Mouse (Mus musculus) cerebellum, postnatal 14 days (tissue): Measurements from ENCODE around the gene Erbb2.

Source experiments
- DNase-seq, 2 experiments: peaks; one replicate each; pipeline ENCODE4 v3.0.0; 2021; ENCODE audit warnings: mixed read lengths in 2 of 2

The Erbb2 gene

DNA sequence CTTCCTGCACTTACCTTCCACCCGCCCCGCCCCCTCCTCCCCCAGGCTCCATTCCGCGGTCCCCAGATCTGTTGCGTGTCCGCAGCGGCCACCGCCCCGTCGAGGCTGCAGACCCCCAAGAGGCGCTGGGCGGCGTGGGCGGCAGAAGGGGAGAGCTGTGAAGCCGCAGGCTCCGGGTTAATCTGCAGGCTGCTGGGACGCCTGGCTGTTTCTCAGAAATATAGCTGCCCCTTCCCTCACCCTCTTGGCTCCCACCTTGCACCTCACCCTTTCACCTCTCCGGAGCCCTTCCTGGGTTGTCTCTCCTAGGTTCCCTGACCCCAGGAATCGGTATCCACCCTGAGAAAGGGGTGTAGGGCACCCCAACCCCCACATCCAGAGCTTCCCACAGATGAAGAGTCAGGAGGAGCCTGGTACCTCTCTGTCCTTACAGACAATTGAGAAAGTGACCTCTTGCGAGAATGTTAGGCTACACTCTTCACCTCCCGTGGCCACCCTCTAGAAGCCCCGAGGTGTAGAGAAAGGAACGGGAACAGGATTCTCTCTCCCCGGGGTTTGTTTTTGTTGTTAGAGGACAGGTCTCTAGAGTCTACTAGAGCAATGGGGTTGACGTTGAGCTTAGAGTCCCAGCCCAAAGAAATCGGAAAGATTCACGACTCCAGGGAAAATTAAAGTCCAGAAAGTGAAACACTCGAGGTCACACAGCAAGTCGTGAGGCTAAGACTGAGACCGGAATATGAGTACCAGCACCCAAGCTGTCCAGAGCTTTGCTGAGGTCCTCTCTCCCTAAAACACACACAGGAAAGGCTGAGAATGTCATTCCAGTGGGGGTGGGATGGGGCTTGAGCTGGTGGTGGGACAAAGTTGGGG is 46.1 kb downstream of the Erbb2 start:
- peak in 1 of 2 experiments; percentile 6 for DNase-seq

DNA sequence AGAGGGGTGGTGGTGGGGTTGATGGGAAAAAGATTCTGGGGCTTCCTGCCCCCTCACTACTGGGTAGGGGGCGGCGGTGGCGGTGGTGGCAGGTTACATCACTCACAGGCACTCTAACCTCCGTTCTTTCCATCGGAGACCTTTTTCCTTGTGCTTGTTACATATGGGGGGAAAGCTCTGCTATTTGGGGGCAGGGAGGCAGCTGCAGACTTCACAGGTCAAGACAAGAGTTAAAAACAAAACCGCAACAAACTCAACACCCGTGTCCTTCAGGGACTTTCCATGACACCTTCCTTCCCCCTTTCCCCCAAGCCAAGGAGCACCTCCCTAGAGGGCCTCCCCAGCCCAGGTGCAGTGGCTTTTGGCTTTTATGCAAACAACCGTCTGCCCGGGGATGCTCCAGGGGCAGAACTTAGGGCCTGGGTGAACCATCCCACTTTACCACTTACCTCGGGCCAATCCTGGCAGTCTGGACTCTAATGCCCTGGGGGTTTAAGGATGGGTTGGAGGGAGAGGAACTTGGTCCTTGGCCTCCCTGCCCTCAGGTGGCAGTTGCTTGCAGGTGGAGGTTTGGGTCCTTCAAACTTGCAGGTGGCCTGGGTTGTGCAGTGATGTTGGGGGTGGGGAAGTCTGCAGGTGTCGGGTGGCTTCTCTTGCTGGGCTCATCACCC is 46.9 kb downstream of the Erbb2 start:
- DNase-seq: no peak

DNA sequence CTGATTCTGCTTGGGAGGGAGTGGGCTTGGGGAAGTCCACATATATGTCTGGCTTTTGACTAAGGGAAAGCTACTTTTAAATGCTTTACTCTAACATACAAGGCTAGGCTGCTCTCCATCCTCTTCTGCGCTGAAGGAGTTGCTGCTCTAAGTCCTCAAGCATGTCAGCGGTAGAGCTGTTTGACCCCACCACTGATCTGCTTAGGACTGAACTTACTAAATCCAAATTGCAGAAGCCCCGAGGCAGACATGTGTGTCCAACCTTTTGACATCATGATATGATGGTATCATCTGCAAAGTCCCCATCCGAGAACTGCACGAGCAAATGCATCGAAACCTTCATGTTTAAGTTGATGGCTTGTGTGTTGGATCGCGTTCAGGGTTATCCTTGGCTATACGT is 47.6 kb downstream of the Erbb2 start:
- DNase-seq: no peak

DNA sequence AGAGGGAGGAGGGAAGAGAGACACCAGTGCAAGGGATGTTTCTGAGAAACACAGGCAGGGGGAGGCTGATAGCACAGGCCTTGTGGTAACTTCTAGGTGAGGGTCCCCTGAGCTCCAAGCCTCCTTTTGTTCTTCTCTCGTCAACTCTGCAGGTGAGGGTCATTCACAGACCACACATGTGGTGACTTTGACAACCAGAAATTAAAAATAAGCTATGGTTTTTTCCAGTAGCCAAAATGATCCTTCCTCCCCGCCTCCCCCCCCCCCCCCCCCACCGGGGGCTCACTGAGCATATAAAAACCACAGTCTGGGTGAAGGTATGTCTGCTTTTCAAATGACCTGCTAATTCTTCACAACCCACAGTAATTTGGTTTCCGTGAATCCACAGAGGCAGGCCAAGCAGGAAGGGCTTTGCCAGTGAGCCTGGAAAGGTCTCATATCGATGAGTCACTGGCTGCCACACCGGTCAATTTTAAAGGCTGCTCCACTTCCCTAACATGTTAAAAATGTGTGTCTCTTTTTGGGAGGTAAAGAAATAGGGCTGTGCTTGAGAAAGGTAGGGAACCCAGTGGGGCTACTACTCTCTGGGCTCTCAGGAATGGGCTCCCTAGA is 48.9 kb downstream of the Erbb2 start:
- DNase-seq: no peak

DNA sequence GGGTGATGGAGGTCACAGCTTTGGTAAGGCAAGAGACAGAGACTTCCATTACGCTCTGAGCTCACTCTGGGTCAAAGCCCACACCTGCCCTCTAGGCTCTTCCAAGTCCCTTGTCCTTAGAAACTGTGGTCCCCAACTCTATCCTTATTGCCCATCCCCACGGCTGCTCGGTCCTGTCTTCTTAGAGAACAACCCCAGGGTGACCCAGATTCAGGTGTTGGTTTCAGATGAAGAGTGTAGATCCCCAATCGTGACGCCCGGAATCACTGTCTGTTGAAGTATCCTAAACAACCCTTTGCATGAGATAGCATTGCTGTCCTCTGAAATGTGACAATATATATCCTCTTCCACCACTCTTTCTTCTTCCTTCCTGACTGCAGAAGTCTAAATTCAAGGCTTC is 50.0 kb downstream of the Erbb2 start:
- DNase-seq: no peak

DNA sequence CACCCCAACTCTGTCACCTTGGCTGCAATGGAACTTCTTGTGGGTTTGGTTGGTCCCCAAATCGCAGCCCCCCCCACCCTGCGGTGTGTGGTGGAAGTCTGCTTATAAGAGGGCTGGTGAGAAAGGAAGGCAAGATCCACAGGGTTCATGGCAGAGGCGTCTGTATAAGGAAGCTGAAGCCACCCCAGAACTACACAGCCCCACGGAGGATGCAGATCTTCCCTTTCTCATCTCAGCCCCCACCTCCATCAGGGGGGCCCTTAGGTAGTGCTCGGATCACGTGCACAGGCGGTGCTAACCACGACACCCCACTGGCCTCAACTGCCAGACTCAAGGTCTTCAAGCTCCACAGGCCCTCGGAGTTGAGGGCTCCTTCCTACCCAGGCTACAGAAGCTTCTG is 51.6 kb downstream of the Erbb2 start:
- no peak for DNase-seq

DNA sequence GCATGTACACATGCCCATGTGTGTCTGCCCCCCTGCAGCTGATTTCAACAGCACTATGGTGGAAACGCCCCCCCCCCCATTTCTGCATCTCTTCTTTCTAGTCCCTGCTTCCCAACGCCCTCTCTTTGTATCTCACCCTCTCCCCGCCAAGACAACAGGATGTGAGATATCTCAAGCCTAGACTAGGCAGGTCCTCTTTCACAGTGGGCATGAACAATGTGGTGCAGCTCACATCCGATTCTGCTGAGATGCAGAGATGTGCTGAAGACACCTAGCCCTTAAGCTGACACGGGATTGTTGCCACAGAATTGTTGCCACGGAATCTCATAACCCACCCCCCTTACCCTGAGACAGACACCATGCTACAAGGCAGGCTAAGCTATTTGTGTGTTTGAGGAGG is 52.2 kb downstream of the Erbb2 start:
- DNase-seq: no peak

DNA sequence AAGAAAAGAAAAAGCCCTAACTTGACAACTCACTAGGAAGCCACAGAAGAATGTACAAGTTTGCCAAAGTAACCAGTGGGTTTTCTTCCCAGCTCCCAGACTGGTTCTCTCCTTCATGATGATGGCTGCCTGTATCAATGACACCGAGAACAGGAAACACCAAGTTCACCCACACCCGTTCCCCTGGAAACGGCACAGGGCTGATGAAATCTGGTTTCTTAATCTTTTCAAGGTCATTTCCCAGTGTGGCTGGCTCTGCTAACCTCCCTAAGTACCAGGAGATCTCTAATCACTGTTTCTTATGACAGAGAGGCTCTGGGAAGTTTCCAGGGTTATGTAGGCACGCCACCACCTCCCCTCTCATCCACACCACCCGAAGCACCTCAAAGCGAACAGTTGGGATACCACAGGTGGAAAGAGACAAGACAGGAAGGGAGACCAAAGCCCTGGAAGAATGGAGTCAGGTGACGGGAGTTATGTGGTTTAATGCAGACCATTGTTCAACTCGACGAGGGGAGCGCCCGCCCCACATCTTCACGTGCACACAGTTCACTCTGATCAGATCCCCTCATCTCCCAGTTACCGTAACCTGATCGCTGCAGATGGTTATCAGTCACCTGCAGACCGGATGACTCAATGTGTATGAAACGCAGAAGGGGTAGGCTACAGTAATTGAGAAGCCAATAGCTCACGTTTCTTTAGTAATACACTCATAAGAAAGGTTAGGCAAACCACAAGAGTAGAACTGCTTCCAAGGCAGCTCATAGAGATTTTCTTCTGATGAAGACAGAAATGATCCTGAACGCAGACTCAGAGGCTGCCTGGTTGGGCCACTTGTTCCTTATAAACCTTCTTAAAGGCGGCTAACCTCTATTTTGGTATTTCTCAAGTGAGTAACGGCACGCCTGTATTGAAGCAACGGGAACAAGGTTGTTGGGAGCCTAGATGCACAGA is 57.8 kb downstream of the Erbb2 start:
- no peak for DNase-seq

DNA sequence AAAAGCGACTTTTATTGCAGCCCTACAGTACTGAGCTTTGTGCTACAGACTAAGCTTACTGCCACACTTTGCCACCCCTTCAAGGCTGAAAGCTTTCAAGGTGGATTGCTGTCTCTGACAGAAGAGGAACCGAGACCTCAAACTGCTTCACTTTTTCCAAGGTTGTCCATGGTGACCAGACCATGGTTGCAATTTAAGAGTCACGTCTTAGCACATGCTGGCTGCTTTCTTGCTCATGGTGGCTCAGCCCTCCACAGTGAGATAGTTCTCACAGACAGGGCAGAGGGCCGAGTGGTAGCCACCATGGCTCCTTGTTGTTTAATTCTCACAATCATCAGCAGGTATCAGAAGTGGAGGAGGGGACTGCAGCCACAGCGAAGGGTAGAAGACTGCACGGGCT is 58.5 kb downstream of the Erbb2 start:
- DNase-seq: no peak

DNA sequence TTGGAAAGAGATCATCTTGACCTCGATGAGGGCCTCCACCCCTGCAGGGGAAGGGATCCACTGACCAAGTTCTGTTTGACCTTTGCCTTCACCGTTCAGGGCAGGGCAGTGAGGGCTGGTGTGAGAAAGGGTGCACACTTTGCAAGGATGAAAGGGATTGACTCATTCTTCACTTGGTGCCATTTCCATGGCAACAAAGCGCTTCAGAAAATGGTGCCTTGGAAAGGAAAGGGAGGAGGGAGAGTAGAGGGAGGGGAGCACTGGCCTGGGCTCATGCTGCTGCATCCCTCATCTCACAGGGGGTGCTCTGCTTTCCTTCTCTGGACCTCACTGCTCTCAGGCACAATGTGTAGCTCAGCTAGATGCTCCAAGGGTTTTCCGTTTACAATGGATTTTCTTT is 60.4 kb downstream of the Erbb2 start:
- DNase-seq: no peak

DNA sequence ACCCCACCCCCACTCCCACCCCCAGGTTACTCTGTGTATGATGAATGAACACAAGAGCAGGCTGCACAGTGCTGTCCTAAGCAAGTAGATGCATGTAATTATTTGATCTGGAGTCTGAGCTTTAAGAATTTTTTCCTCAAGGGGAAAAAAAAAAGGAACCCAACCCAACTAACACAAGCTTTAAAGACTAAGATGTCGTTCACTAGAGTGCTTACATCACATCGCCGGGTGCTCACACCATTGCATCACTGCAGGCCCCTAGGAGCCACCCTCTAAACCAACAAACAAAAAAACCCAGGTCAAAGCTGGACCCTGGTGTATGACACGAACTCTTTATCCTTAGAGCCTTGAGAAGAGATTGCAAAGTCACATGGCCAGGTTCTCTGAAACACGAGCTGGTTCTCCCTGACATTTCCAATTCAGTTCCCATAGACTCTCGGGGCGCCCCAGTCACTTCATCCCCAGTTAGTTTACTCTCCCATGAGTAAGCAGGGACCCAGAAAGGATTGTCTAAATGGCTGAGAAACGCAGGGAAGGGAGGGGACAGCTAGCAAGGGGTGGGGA is 61.7 kb downstream of the Erbb2 start:
- DNase-seq: no peak

DNA sequence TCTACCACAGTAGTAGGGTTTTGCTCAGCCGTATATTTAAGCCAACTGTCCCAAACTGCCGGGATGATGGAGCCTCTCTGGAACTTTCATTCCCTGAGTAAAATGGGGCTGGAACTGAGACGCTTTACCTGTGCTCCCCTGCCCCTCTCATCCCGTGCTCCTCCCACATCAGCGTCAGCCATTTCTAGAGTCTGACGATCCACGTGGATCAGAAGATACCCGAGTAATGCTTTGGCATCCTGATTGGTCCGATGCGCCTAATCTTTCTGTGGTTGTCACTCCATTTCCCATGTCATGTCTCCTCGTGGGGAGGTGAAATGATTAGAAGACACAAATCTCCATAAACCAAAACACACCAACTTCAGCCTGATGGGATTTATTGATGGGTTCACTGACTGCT is 62.7 kb downstream of the Erbb2 start:
- DNase-seq: no peak

DNA sequence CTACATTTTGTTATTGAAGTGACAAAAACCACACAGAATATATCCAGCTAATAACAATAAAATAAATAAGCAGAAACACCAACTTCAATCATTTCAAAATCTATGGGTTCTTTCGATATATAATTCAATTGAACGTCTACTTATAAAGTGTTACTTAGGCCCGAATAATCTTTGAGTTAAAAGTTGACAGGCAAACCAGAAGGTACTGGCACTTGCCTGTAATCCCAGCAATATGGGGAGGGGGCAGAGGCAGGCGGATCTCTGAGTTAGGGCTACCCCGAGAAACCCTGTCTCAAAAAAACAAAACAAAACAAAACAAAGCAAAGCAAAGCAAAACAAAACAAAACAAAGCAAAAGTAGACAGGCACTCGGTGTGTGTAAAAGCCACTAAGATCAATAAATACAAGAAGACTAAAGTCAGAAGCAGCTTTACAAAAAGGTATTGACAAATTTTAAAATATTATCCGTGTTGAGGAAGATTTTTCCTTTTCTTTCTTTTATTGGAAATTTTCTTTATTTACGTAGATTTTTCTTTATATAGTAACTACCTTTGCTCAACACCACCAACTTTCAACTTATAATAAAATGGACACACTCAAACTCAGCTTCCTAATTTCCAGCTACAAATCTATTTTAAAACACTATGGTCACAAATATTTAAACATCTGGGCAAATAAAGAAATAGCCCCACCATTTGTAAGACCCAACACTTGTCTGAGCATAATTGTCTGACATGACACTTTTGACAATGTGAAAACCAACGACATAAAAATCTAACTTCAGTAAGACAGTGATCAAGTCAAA is 63.6 kb downstream of the Erbb2 start:
- no peak for DNase-seq

DNA sequence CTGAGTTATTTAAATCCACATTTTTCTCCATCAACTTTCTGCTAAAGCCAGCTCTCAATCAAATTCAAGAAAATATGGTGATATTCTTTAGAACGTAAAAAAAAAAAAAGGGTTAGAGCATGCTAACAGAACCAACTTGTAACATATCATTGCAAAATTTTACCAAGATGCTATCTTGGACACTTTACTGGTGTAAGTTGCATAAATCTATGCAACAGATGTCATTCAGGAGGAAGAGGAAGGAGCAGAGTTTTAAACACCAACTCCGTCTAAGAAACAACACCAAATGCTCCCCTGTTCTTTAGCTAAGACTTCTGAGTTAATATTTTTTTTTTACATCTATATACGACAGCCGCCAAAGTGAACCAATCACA is 64.2 kb downstream of the Erbb2 start:
- no peak for DNase-seq

DNA sequence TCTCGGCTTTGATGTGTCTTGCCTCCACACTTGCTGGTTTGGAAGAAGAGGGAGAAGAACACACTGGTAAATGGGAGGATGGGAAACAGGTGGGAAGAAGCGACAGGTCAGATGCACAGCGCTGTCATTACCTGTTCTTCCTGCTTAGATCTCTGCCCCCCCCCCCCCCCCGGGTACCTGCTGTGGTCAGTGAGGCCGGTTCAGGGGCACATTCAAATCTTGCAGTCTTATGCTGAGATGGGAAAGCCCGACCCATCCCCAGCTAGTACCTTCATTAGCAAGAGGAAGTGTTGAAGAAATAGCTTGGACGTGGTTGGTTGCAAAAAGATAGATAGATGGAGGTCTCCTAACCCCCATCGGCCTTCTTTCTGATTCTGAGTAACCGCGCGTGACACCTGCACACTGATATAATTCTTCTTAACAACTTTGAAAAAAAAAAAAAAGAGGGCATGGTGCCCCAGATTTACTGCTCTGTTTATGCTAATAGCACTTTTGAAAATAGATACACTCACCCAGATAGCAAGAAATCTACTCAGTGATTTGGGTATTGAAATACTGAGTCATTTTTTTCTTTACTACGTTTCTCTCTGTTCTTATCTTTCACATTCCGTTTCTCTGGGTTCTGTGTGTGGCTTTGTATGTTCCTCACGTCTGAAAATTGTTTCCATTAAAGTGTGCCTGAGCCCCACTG is 64.9 kb downstream of the Erbb2 start:
- DNase-seq: no peak

DNA sequence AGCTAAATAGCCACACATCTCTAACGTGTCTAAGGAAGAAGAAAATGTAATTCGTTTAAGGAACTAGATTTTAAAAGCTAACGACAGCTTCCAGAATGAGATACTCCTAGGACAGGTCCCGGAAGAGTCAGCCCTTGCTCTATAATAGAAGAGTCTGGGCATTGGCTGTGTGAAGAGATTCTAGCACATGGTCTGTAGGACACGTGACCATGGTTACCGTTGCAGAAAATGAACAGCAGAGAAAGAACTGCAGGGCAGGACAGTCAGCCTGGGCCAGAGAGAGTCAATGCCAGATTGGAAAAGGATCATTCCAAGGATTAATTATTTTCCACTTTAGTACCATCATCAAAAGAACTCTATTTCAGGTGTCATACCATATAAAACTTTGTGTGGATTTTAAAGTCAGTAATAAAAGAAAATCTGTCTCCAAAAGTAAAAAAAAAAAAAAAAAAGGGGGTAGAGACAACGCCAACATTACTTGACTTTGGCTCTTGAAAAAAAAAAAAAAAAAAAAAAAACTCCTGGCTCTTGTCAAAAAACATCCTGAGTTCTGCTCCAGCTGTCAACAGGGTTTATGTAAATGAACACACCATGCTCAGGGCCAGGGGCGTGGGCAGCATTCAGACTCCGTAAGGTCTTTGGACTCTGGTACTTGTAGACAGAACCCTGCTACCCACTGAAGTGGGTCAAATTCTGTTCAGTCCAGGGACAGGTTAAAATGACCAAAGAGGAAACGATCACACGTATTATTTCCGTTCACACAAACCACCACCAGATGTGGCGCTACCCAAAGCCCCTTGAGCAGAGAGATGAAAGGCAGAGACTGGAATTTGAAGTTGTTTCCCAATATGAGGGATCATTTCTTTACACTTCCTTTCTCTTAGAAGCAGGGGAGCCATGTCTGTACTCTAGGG is 67.0 kb downstream of the Erbb2 start:
- DNase-seq: peak; percentile 26 to 27

DNA sequence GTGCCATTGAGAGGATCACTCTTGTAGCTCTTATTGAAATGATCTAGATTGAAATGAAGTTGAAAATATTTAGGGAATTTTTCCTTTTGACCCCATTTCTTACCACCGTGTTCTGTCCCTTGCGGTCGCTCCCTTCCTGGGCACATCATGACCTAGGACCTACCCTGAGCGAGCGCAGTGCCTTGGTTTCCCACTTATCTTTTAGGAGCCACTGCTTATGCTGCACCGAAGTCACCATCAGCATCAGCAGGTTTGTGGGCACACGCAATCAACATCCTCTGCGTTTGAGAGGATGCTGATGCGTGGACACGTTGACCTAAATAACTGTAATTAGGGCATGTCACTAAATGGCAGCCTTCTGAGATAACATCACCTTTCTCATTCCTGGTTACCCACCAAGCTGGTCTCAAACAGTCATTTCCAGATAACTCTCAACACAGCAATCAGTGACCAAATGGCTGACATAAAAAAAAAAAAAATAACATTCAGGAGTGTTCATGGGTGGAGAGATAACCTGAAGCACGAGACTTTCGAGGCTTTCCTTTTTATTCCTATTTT is 67.7 kb downstream of the Erbb2 start:
- no peak for DNase-seq

DNA sequence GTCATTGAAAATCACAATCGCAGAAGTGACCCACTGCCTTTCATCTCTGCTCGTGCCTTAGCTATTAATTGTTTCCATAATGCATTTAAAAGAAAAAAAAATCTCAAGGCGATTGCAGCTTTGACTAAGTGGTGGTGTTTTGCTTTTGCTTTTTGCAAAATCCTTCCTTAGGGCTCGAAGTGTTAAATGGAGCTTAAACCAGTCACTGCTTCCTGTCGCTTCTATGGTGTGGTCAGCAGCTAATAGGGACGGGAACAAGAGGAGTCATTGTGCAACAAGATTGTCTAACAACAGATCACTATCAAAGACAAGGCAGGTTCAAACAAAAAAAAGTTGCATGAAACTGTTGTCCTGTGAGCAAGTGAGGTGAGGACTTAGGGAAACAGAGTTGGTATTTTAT is 69.0 kb downstream of the Erbb2 start:
- no peak for DNase-seq

DNA sequence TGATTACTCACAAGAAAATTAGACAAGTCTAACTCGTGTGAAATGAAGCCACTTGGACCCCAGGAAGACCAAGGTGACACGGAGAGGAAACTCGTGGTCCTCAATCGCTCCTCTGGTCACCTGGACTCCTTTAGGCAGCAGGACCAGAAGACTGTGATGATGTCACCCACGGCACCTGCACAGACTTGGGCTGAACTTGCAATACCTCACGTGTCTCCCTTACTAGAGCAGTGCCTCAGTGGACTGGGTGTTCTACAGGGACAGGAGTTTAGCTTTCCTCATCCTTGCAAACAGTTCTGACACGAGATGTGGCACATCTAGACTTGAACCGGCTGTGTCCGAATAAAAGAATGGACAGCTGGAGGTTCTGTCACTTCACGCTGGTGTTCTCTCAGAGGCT is 69.8 kb downstream of the Erbb2 start:
- no peak for DNase-seq

DNA sequence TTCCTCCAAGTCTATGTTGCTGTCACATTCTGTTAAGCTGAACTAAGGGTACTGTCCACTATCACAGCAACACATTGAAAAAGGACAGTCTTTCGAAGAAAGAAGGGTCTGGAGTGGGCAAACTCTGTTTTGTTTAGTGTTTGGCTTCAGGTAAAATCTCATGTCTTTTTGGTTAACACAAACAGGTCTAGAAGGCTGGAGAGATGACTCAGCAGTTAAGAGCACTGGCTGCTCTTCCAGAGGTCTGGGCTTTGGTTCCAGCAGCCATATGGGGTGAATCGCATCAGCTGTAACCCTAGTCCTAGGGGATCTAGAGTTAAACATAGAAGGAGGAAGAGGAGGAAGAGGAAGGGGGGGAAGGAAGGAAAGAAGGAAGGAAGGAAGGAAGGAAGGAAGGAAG is 73.5 kb downstream of the Erbb2 start:
- DNase-seq: no peak
